Mouse (Mus musculus): Measurements from ENCODE around the gene Cmip. TPM values are rescaled to one million over a fixed set of nuclear protein-coding genes. Genes with fewer than 3 reads are reported as not detected.
"Not testable (repeated sequence)": the region's sequence is repeated elsewhere in the genome, so short reads cannot be mapped to it uniquely, and the experiment has no call there.

Gene Cmip
- polyA plus RNA-seq, 1 experiment from 2014 or later: 22.6 TPM

DNA sequence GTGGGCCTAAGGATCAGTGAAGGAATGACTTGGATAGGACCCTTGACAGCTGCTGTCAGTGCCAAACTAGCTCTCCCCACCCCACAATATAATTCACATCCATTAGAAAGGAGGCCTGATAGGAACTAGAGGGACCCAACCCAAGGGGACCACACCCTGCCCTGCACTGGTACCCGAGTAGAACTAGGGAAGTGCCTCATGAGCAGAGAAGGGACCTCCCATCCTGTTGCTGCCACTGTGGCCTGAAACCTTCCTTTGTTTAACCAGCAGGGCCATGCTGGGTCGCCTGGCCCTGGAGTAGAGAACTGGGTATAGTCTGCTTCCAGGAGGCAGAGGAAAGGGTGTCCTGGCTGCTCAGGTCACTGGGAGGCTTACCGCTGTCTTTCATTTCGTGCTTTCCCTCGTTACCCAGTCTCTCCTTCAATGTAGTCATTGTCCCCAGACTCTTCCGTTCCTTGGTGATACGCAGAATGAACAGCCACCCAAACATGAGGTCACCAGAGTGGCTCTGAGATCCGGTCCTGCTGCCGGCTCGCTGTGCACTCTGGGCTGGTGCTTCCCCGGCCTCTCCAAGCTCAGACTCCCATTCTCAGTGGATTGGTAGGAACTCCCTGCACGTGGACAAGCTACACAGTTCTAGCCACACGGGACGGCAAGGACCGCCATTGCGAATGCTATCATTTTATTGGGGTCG, 164.1 kb downstream of the Cmip start:
- Histone ChIP-seq H3K36me3 (replicated peaks; ENCODE audit: insufficient read depth, low read length) (peaks cover 55% of the 10 kb centered on the region), H3K9me3 (ENCODE audit: low read length) (no peaks in the 10 kb centered on the region), H3K4me3 (ENCODE audit: low read depth, low read length) (no peak overlapping the region), H3K9ac (replicated peaks) (no peak overlapping the region), H3K4me2 (ENCODE audit: low read depth, low read length) (no peak overlapping the region), H3K4me1 (ENCODE audit: insufficient read depth) (no peaks in the 10 kb centered on the region), H3K27me3 (ENCODE audit: insufficient read depth, low read length) (no peaks in the 10 kb centered on the region), H3K27ac (ENCODE audit: low read depth) (no peak overlapping the region)
- no peak for DNase-seq
- TF ChIP-seq CTCF (IDR thresholded peaks at IDR 0.05; ENCODE audit: low read depth): no peak
- TF ChIP-seq EP300 (IDR thresholded peaks at IDR 0.05; ENCODE audit: low read depth): no peak
- 87% methylated on average over 17 of the region's 17 CpGs for WGBS (ENCODE audit: insufficient replicate concordance)
- no peak for ATAC-seq

- WGBS (ENCODE audit: insufficient replicate concordance): 54% methylated on average over 5 of the region's 5 CpGs
- no peak for TF ChIP-seq EP300 (IDR thresholded peaks at IDR 0.05; ENCODE audit: low read depth)
- no peak for TF ChIP-seq CTCF (IDR thresholded peaks at IDR 0.05; ENCODE audit: low read depth)
- no peaks in the 10 kb centered on the region for H3K9me3 ChIP-seq (ENCODE audit: low read length)
- no peak overlapping the region for H3K9ac ChIP-seq (replicated peaks)
- no peak for ATAC-seq
- no peak for DNase-seq
- H3K27ac ChIP-seq (ENCODE audit: low read depth): no peak overlapping the region
- H3K4me2 ChIP-seq (ENCODE audit: low read depth, low read length): no peak overlapping the region
- H3K4me1 ChIP-seq (ENCODE audit: insufficient read depth): no peaks in the 10 kb centered on the region
- H3K27me3 ChIP-seq (ENCODE audit: insufficient read depth, low read length): no peaks in the 10 kb centered on the region
- H3K4me3 ChIP-seq (ENCODE audit: low read depth, low read length): no peak overlapping the region
- peaks cover 61% of the 10 kb centered on the region for H3K36me3 ChIP-seq (replicated peaks; ENCODE audit: insufficient read depth, low read length)
Observed at GRCm38 (mm10) chr8:117421838-117422237, 165.0 kb downstream of the Cmip start.

DNA sequence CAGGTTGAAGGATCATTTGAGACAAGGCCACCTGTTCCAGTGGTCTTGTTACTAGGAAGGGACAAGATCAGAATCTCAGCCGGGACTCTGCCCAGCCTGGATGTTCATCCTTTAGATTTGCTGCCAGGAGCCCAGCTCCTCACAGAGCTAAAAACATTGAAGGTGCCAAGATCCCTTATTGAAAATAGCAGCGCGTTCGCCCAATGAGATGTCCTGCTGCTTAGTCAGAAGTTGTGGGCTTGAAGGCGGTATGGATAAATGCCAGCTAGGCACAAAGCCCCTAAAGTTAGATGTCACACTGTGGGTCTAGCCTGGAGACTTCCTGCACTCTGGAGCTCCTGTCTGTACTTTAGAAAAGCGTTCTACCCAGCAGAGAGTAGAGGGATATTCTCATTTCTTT, 165.5 kb downstream of the Cmip start:
- Histone ChIP-seq H3K4me1 (ENCODE audit: insufficient read depth) (no peaks in the 10 kb centered on the region), H3K4me3 (ENCODE audit: low read depth, low read length) (no peak overlapping the region), H3K9me3 (ENCODE audit: low read length) (no peaks in the 10 kb centered on the region), H3K4me2 (ENCODE audit: low read depth, low read length) (no peak overlapping the region), H3K36me3 (replicated peaks; ENCODE audit: insufficient read depth, low read length) (peaks cover 62% of the 10 kb centered on the region), H3K27me3 (ENCODE audit: insufficient read depth, low read length) (no peaks in the 10 kb centered on the region), H3K9ac (replicated peaks) (no peak overlapping the region), H3K27ac (ENCODE audit: low read depth) (no peak overlapping the region)
- TF ChIP-seq EP300 (IDR thresholded peaks at IDR 0.05; ENCODE audit: low read depth): no peak
- TF ChIP-seq CTCF (IDR thresholded peaks at IDR 0.05; ENCODE audit: low read depth): no peak
- no peak for DNase-seq
- no peak for ATAC-seq
- WGBS (ENCODE audit: insufficient replicate concordance): 87% methylated on average over 6 of the region's 6 CpGs

GRCm38 (mm10) chr8:117423029-117423428, 166.2 kb downstream of the Cmip start:
- DNase-seq (no peak), ATAC-seq (no peak)
- H3K9me3 ChIP-seq (ENCODE audit: low read length): no peaks in the 10 kb centered on the region
- TF ChIP-seq CTCF (IDR thresholded peaks at IDR 0.05; ENCODE audit: low read depth) (no peak), EP300 (IDR thresholded peaks at IDR 0.05; ENCODE audit: low read depth) (no peak)
- no peak overlapping the region for H3K4me2 ChIP-seq (ENCODE audit: low read depth, low read length)
- H3K4me1 ChIP-seq (ENCODE audit: insufficient read depth): no peaks in the 10 kb centered on the region
- H3K27me3 ChIP-seq (ENCODE audit: insufficient read depth, low read length): no peaks in the 10 kb centered on the region
- H3K9ac ChIP-seq (replicated peaks): no peak overlapping the region
- H3K27ac ChIP-seq (ENCODE audit: low read depth): no peak overlapping the region
- peaks cover 63% of the 10 kb centered on the region for H3K36me3 ChIP-seq (replicated peaks; ENCODE audit: insufficient read depth, low read length)
- WGBS (ENCODE audit: insufficient replicate concordance): 79% methylated on average over 4 of the region's 4 CpGs
- no peak overlapping the region for H3K4me3 ChIP-seq (ENCODE audit: low read depth, low read length)

- not testable (repeated sequence) for DNase-seq; H3K9me3 ChIP-seq (ENCODE audit: low read length); H3K4me1 ChIP-seq (ENCODE audit: insufficient read depth); H3K27me3 ChIP-seq (ENCODE audit: insufficient read depth, low read length); H3K9ac ChIP-seq (replicated peaks); H3K4me3 ChIP-seq (ENCODE audit: low read depth, low read length); ATAC-seq; H3K4me2 ChIP-seq (ENCODE audit: low read depth, low read length); H3K27ac ChIP-seq (ENCODE audit: low read depth)
- WGBS (ENCODE audit: insufficient replicate concordance): 89% methylated on average over 8 of the region's 8 CpGs
- peaks cover 84% of the 10 kb centered on the region for H3K36me3 ChIP-seq (replicated peaks; ENCODE audit: insufficient read depth, low read length)
Observed at GRCm38 (mm10) chr8:117427816-117428215, 171.0 kb downstream of the Cmip start.

GRCm38 (mm10) chr8:117428524-117429162, 171.8 kb downstream of the Cmip start:
- Histone ChIP-seq H3K27ac (ENCODE audit: low read depth) (no peak overlapping the region), H3K36me3 (replicated peaks; ENCODE audit: insufficient read depth, low read length) (peaks cover 85% of the 10 kb centered on the region), H3K9ac (replicated peaks) (no peak overlapping the region), H3K9me3 (ENCODE audit: low read length) (no peaks in the 10 kb centered on the region), H3K4me1 (ENCODE audit: insufficient read depth) (no peaks in the 10 kb centered on the region), H3K27me3 (ENCODE audit: insufficient read depth, low read length) (no peaks in the 10 kb centered on the region), H3K4me3 (ENCODE audit: low read depth, low read length) (no peak overlapping the region), H3K4me2 (ENCODE audit: low read depth, low read length) (no peak overlapping the region)
- TF ChIP-seq EP300 (IDR thresholded peaks at IDR 0.05; ENCODE audit: low read depth) (no peak), CTCF (IDR thresholded peaks at IDR 0.05; ENCODE audit: low read depth) (no peak)
- WGBS (ENCODE audit: insufficient replicate concordance): 73% methylated on average over 21 of the region's 21 CpGs
- DNase-seq (no peak), ATAC-seq (no peak)

All from liver, postnatal 0 days (tissue).